In the genomic region with DNA sequence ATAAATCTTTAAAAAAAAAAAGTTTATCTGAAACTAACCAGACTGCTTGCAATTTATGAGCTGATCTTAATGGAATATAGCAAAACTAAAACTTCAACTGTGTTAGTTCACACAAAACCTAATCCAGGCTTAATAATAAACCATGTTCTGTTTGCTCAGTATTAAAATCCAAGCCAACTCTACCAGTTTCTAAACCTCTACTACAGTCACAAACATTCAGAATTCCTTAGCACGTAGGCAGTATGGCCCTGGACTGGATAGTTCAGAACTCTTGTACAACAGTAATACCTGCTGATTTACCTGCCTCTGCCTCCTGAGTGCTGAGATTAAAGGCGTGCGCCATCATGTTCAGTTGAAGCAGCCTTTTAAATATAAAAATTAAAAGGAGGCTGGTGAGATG, we compare ENCODE assay signal across 19 mouse cellular contexts. TPM values are rescaled to one million over a fixed set of nuclear protein-coding genes. Genes with fewer than 3 reads are reported as not detected.
"Had no signal": no experiment of that assay in that cellular context is flagged by ENCODE, and none has a peak within 500 bp of the region (broad histone marks: within the 10 kb centered on the region; RNA-seq: fewer than 3 reads in every experiment).

No protein-coding gene starts in this region.

- H3K4me3 ChIP-seq: intestine, embryonic 15.5 days; left cerebral cortex, adult 2 months; liver, embryonic 12.5 days; liver, embryonic 15.5 days; lung, embryonic 15.5 days; megakaryocyte, embryonic 14.5 days; midbrain, embryonic 10.5 days; midbrain, embryonic 13.5 days had no signal

- ATAC-seq: intestine, embryonic 15.5 days; liver, embryonic 12.5 days; midbrain, embryonic 13.5 days; midbrain, embryonic 16.5 days had no signal

- H3K36me3 ChIP-seq: intestine, embryonic 15.5 days; liver, embryonic 12.5 days; liver, embryonic 15.5 days; lung, embryonic 15.5 days; midbrain, embryonic 10.5 days; midbrain, embryonic 13.5 days had no signal

- H3K9me3 ChIP-seq: intestine, embryonic 15.5 days; liver, embryonic 12.5 days; liver, embryonic 15.5 days; lung, embryonic 15.5 days; megakaryocyte, embryonic 14.5 days; midbrain, embryonic 10.5 days; midbrain, embryonic 13.5 days had no signal

- H3K4me1 ChIP-seq: liver, embryonic 12.5 days; liver, embryonic 15.5 days; midbrain, embryonic 13.5 days had no signal

- H3K4me2 ChIP-seq: intestine, embryonic 15.5 days; liver, embryonic 12.5 days; liver, embryonic 15.5 days; lung, embryonic 15.5 days; midbrain, embryonic 13.5 days had no signal

- H3K9ac ChIP-seq: intestine, embryonic 15.5 days; liver, embryonic 12.5 days; liver, embryonic 15.5 days; lung, embryonic 15.5 days; midbrain, embryonic 13.5 days had no signal

- DNase-seq: layer of hippocampus, postnatal 36 days; lung, adult 18-20 months; lung, postnatal 10 days; lung, postnatal 36 days; right cerebral cortex, postnatal 4 days; thymus, adult 2 months; thymus, postnatal 14 days; thymus, postnatal 4 days had no signal

- H3K27me3 ChIP-seq: intestine, embryonic 15.5 days; liver, embryonic 12.5 days; liver, embryonic 15.5 days; lung, embryonic 15.5 days; midbrain, embryonic 13.5 days had no signal

- H3K27ac ChIP-seq: intestine, embryonic 15.5 days; left cerebral cortex, adult 2 months; liver, embryonic 12.5 days; liver, embryonic 15.5 days; lung, embryonic 15.5 days; midbrain, embryonic 10.5 days; midbrain, embryonic 13.5 days; stomach, postnatal 0 days had no signal

RNA-seq across cellular contexts. Expression of a gene that starts 14.2 kb away (rescaled TPM):
- total RNA-seq: monocyte, adult 5-6 weeks had no signal
